Mouse (Mus musculus) frontal cortex, postnatal 10 days (tissue): ENCODE results near the gene Sugt1.

Source experiments
- DNase-seq, 2 experiments: peaks; one replicate each; pipeline ENCODE4 v3.0.0; 2022; ENCODE audit warnings: low spot score in 2 of 2, mixed read lengths in 1 of 2

The Sugt1 gene

GRCm38 (mm10) chr14:79677108-79677753, 89.7 kb downstream of the Sugt1 start:
- DNase-seq = no peak

GRCm38 (mm10) chr14:79677891-79678687, 90.6 kb downstream of the Sugt1 start:
- DNase-seq = no peak

GRCm38 (mm10) chr14:79680652-79681051, 93.2 kb downstream of the Sugt1 start:
- no peak for DNase-seq
